Mouse (Mus musculus) hindbrain, embryonic 16.5 days (tissue): ENCODE results near the gene Hes7. TPM values are rescaled to one million over a fixed set of nuclear protein-coding genes. Genes with fewer than 3 reads are reported as not detected.

Experiments
- ATAC-seq: fragments of 200-750 bp; cut with Nextera tagmentation; 2 replicates; pipeline ENCODE4 v1.8.0; 2017; ENCODE audit warnings: moderate TSS enrichment, moderate library complexity
- H3K27ac ChIP-seq: fragments of 300-500 bp; sonication (generic); 2 replicates; pipeline ENCODE4 v1.5.1; 2014; ENCODE audit warnings: low read depth, mild to moderate bottlenecking, control low read depth, low read length, moderate library complexity
- H3K27me3 ChIP-seq: fragments of 300-500 bp; sonication (generic); replicated peaks from 2 replicates; pipeline ENCODE4 v1.6.1; 2014; ENCODE audit warnings: low read length; ENCODE audit not compliant: control insufficient read depth, insufficient read depth
- H3K36me3 ChIP-seq: fragments of 300-500 bp; sonication (generic); 2 replicates; pipeline ENCODE4 v1.6.1; 2014; ENCODE audit warnings: mild to moderate bottlenecking, low read length, moderate library complexity, mixed read lengths; ENCODE audit not compliant: control insufficient read depth, insufficient read depth
- H3K4me1 ChIP-seq: fragments of 300-500 bp; sonication (generic); 2 replicates; pipeline ENCODE4 v1.6.1; 2014; ENCODE audit warnings: low read depth, low read length; ENCODE audit not compliant: control insufficient read depth, insufficient read depth
- H3K4me2 ChIP-seq: fragments of 300-500 bp; sonication (generic); 2 replicates; pipeline ENCODE4 v1.6.1; 2014; ENCODE audit warnings: mild to moderate bottlenecking, low read length, control low read depth, moderate library complexity
- H3K4me3 ChIP-seq: fragments of 300-500 bp; sonication (generic); 2 replicates; pipeline ENCODE4 v1.5.1; 2014; ENCODE audit warnings: mild to moderate bottlenecking, low read length, control low read depth, moderate library complexity
- H3K9ac ChIP-seq: fragments of 300-500 bp; sonication (generic); 2 replicates; pipeline ENCODE4 v1.6.1; 2014; ENCODE audit warnings: low read depth, mild to moderate bottlenecking, control low read depth, low read length, moderate library complexity
- H3K9me3 ChIP-seq: fragments of 300-500 bp; sonication (generic); 2 replicates; pipeline ENCODE4 v1.6.1; 2014; ENCODE audit warnings: mild to moderate bottlenecking, low read length, moderate library complexity; ENCODE audit not compliant: control insufficient read depth
- WGBS: fragments of 180-500 bp; shearing (Covaris S2); extraction: QIAGEN DNeasy Blood & Tissue Kit; methylation state at CpG from one replicate; pipeline ENCODE4 v1.1.7; 2014; 5-methylcytosine and 5-hydroxymethylcytosine counted together
- polyA plus RNA-seq: library from polyadenylated mRNA; unstranded; fragments of >200 nt; fragmentation: Nextera tagmentation; extraction: Ambion mirVana; gene quantifications from 2 replicates; pipeline ENCODE4 v1.2.1, GENCODE M21; 2015

Hes7 gene
- polyA plus RNA-seq, 1 experiment from 2014 or later = 1.8 TPM

GRCm38 (mm10) chr11:69075764-69076479, 44.3 kb upstream of the Hes7 start:
- H3K4me2 ChIP-seq = no peak overlapping the region
- no peak overlapping the region for H3K27ac ChIP-seq
- WGBS = 52% methylated on average over 8 of the region's 9 CpGs
- ATAC-seq = no peak
- H3K9ac ChIP-seq = no peak overlapping the region
- no peaks in the 10 kb centered on the region for H3K9me3 ChIP-seq
- H3K36me3 ChIP-seq = no peaks in the 10 kb centered on the region
- no peak overlapping the region for H3K4me3 ChIP-seq
- peaks cover 16% of the 10 kb centered on the region for H3K4me1 ChIP-seq
- H3K27me3 ChIP-seq = no peaks in the 10 kb centered on the region

- Histone ChIP-seq H3K36me3 (no peaks in the 10 kb centered on the region), H3K4me2 (no peak overlapping the region), H3K4me3 (no peak overlapping the region), H3K9me3 (no peaks in the 10 kb centered on the region), H3K9ac (no peak overlapping the region), H3K27me3 (no peaks in the 10 kb centered on the region), H3K27ac (no peak overlapping the region), H3K4me1 (peaks cover 13% of the 10 kb centered on the region)
- 56% methylated on average over 5 of the region's 5 CpGs for WGBS
- ATAC-seq = no peak
These were observed 43.6 kb upstream of the Hes7 start for GRCm38 (mm10) chr11:69076572-69076971.

GRCm38 (mm10) chr11:69077316-69077715, 42.9 kb upstream of the Hes7 start:
- H3K4me2 ChIP-seq = no peak overlapping the region
- H3K27me3 ChIP-seq = no peaks in the 10 kb centered on the region
- ATAC-seq = no peak
- peaks cover 7% of the 10 kb centered on the region for H3K4me1 ChIP-seq
- no peak overlapping the region for H3K9ac ChIP-seq
- no peak overlapping the region for H3K27ac ChIP-seq
- H3K36me3 ChIP-seq = no peaks in the 10 kb centered on the region
- no peak overlapping the region for H3K4me3 ChIP-seq
- H3K9me3 ChIP-seq = no peaks in the 10 kb centered on the region
- 85% methylated on average over 9 of the region's 9 CpGs for WGBS

GRCm38 (mm10) chr11:69078041-69078440, 42.2 kb upstream of the Hes7 start:
- ATAC-seq = no peak
- H3K27ac ChIP-seq = no peak overlapping the region
- H3K9me3 ChIP-seq = no peaks in the 10 kb centered on the region
- no peak overlapping the region for H3K4me3 ChIP-seq
- 0 out of 2 replicates have a peak, but pooled peaks cover 4% of the 10 kb centered on the region for H3K4me1 ChIP-seq
- no peaks in the 10 kb centered on the region for H3K27me3 ChIP-seq
- no peak overlapping the region for H3K9ac ChIP-seq
- H3K4me2 ChIP-seq = no peak overlapping the region
- no peaks in the 10 kb centered on the region for H3K36me3 ChIP-seq
- 83% methylated on average over 6 of the region's 6 CpGs for WGBS

GRCm38 (mm10) chr11:69078805-69079438, 41.3 kb upstream of the Hes7 start:
- ATAC-seq = no peak
- Histone ChIP-seq H3K4me3 (no peak overlapping the region), H3K4me1 (0 out of 2 replicates have a peak, but pooled peaks cover 4% of the 10 kb centered on the region), H3K27ac (no peak overlapping the region), H3K27me3 (no peaks in the 10 kb centered on the region), H3K4me2 (no peak overlapping the region), H3K9me3 (no peaks in the 10 kb centered on the region), H3K36me3 (no peaks in the 10 kb centered on the region), H3K9ac (no peak overlapping the region)
- WGBS = 85% methylated on average over 5 of the region's 5 CpGs

- no peak overlapping the region for H3K4me3 ChIP-seq
- no peaks in the 10 kb centered on the region for H3K27me3 ChIP-seq
- H3K27ac ChIP-seq = no peak overlapping the region
- H3K9ac ChIP-seq = no peak overlapping the region
- no peaks in the 10 kb centered on the region for H3K36me3 ChIP-seq
- H3K9me3 ChIP-seq = no peaks in the 10 kb centered on the region
- 83% methylated on average over 15 of the region's 15 CpGs for WGBS
- no peak overlapping the region for H3K4me2 ChIP-seq
- H3K4me1 ChIP-seq = no peaks in the 10 kb centered on the region
- ATAC-seq = no peak
These were observed 39.9 kb upstream of the Hes7 start for GRCm38 (mm10) chr11:69080102-69080854.

- no peak overlapping the region for H3K27ac ChIP-seq
- no peaks in the 10 kb centered on the region for H3K27me3 ChIP-seq
- no peaks in the 10 kb centered on the region for H3K36me3 ChIP-seq
- no peak for ATAC-seq
- no peaks in the 10 kb centered on the region for H3K9me3 ChIP-seq
- no peaks in the 10 kb centered on the region for H3K4me1 ChIP-seq
- no peak overlapping the region for H3K4me2 ChIP-seq
- no peak overlapping the region for H3K9ac ChIP-seq
- WGBS = 91% methylated on average over 8 of the region's 8 CpGs
- no peak overlapping the region for H3K4me3 ChIP-seq
These were observed 39.4 kb upstream of the Hes7 start for GRCm38 (mm10) chr11:69080855-69081222.

- 93% methylated on average over 7 of the region's 7 CpGs for WGBS
- H3K9ac ChIP-seq = no peak overlapping the region
These were observed 38.6 kb upstream of the Hes7 start for GRCm38 (mm10) chr11:69081613-69082012.

GRCm38 (mm10) chr11:69085608-69086007, 34.6 kb upstream of the Hes7 start:
- Histone ChIP-seq H3K4me2 (no peak overlapping the region), H3K27me3 (no peaks in the 10 kb centered on the region), H3K36me3 (peaks cover 3% of the 10 kb centered on the region; the same call in 1 of the 2 replicates), H3K4me1 (peaks cover 19% of the 10 kb centered on the region), H3K4me3 (no peak overlapping the region), H3K27ac (no peak overlapping the region), H3K9ac (no peak overlapping the region), H3K9me3 (no peaks in the 10 kb centered on the region)
- ATAC-seq = no peak
- 74% methylated on average over 6 of the region's 6 CpGs for WGBS

More at GRCm38 (mm10) chr11:69081613-69082012, 38.6 kb upstream of the Hes7 start:
- H3K4me1 ChIP-seq = no peaks in the 10 kb centered on the region
- ATAC-seq = no peak
- H3K27me3 ChIP-seq = no peaks in the 10 kb centered on the region
- no peak overlapping the region for H3K4me3 ChIP-seq
- H3K4me2 ChIP-seq = no peak overlapping the region
- H3K27ac ChIP-seq = no peak overlapping the region
- H3K36me3 ChIP-seq = no peaks in the 10 kb centered on the region
- no peaks in the 10 kb centered on the region for H3K9me3 ChIP-seq
